Mouse (Mus musculus) embryonic facial prominence, embryonic 11.5 days (tissue): ENCODE data around the gene Sost. TPM values are rescaled to one million over a fixed set of nuclear protein-coding genes. Genes with fewer than 3 reads are reported as not detected.

Experiments
- ATAC-seq: fragments of 200-750 bp; cut with Nextera tagmentation; replicated peaks from 2 replicates; pipeline ENCODE4 v1.8.0; 2017; ENCODE audit warnings: low read depth; ENCODE audit not compliant: insufficient number of reproducible peaks, low FRiP score, low TSS enrichment
- DNase-seq: peaks from one replicate; pipeline ENCODE4 v3.0.0-alpha.2; 2015; ENCODE audit warnings: low spot score
- H3K27ac ChIP-seq: fragments of 300-500 bp; sonication (generic); replicated peaks from 2 replicates; pipeline ENCODE4 v1.5.1; 2014; ENCODE audit warnings: mild to moderate bottlenecking, low read depth, low read length, control low read depth
- H3K27me3 ChIP-seq: fragments of 300-500 bp; sonication (generic); 2 replicates; pipeline ENCODE4 v1.6.1; 2014; ENCODE audit warnings: mild to moderate bottlenecking, low read length, moderate library complexity, mixed read lengths; ENCODE audit not compliant: control insufficient read depth, insufficient read depth
- H3K36me3 ChIP-seq: fragments of 300-500 bp; sonication (generic); replicated peaks from 2 replicates; pipeline ENCODE4 v1.6.1; 2014; ENCODE audit warnings: low read depth, mild to moderate bottlenecking, low read length, moderate library complexity, mixed read lengths; ENCODE audit not compliant: control insufficient read depth, insufficient read depth
- H3K4me1 ChIP-seq: fragments of 300-500 bp; sonication (generic); 2 replicates; pipeline ENCODE4 v1.6.1; 2014; ENCODE audit warnings: low read length, mixed read lengths; ENCODE audit not compliant: control insufficient read depth, insufficient read depth
- H3K4me2 ChIP-seq: fragments of 300-500 bp; sonication (generic); 2 replicates; pipeline ENCODE4 v1.6.1; 2014; ENCODE audit warnings: low read depth, mild to moderate bottlenecking, control low read depth, low read length, moderate library complexity
- H3K4me3 ChIP-seq: fragments of 300-500 bp; sonication (generic); 2 replicates; pipeline ENCODE4 v1.5.1; 2014; ENCODE audit warnings: low read depth, low read length, control low read depth
- H3K9ac ChIP-seq: fragments of 300-500 bp; sonication (generic); replicated peaks from 2 replicates; pipeline ENCODE4 v1.6.1; 2014; ENCODE audit warnings: mild to moderate bottlenecking, control low read depth, low read length
- H3K9me3 ChIP-seq: fragments of 300-500 bp; sonication (generic); replicated peaks from 2 replicates; pipeline ENCODE4 v1.6.1; 2016; ENCODE audit warnings: mild to moderate bottlenecking, low read length, inconsistent platforms, mixed read lengths; ENCODE audit not compliant: control insufficient read depth
- WGBS: fragments of 180-500 bp; shearing (Covaris S2); extraction: QIAGEN DNeasy Blood & Tissue Kit; methylation state at CpG from one replicate; pipeline ENCODE4 v1.1.7; 2014; 5-methylcytosine and 5-hydroxymethylcytosine counted together
- polyA plus RNA-seq: library from polyadenylated mRNA; unstranded; fragments of >200 nt; fragmentation: Nextera tagmentation; extraction: Ambion mirVana; gene quantifications from 2 replicates; pipeline ENCODE4 v1.2.1, GENCODE M21; 2014

The Sost gene
- polyA plus RNA-seq, 1 experiment from 2014 or later: not detected

DNA sequence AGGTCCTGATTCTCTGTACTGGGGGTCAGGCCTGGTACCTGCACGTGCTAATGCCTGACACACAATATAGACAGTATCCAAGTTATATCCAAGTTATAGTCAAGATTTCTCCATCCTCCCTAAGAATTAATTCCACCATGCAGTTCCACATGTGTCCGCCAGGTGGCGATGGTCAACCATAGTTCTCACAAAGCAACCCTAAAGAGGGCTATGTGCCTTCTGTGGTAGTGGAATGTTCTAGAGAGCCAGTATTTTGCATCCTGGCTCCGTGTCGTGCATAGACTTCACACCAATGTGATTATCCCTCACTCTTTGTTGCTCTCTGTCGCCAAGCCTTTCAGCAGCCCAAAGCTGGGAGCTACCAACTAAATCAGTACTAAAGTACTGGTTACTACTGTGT lies 47.2 kb downstream of the Sost start:
- peak; percentile 65 for ATAC-seq
- WGBS: 3% methylated on average over 6 of the region's 6 CpGs
- Histone ChIP-seq H3K9ac (no peak overlapping the region), H3K27me3 (no peaks in the 10 kb centered on the region), H3K4me2 (no peak overlapping the region), H3K27ac (no peak overlapping the region), H3K36me3 (no peaks in the 10 kb centered on the region), H3K9me3 (no peaks in the 10 kb centered on the region), H3K4me1 (no peaks in the 10 kb centered on the region), H3K4me3 (no peak overlapping the region)
- DNase-seq: peak; percentile 88

- WGBS: 70% methylated on average over 3 of the region's 3 CpGs
- Histone ChIP-seq H3K4me3 (no peak overlapping the region), H3K27me3 (no peaks in the 10 kb centered on the region), H3K36me3 (no peaks in the 10 kb centered on the region), H3K4me1 (no peaks in the 10 kb centered on the region), H3K9ac (no peak overlapping the region), H3K4me2 (no peak overlapping the region), H3K9me3 (no peaks in the 10 kb centered on the region), H3K27ac (no peak overlapping the region)
- DNase-seq (no peak), ATAC-seq (no peak)
Measured at GRCm38 (mm10) chr11:101918609-101919008, 48.2 kb downstream of the Sost start.

GRCm38 (mm10) chr11:101916772-101917171 lies 50.0 kb downstream of the Sost start:
- H3K27me3 ChIP-seq: no peaks in the 10 kb centered on the region
- 70% methylated on average over 3 of the region's 3 CpGs for WGBS
- no peak overlapping the region for H3K9ac ChIP-seq
- no peaks in the 10 kb centered on the region for H3K4me1 ChIP-seq
- no peak for DNase-seq
- no peak overlapping the region for H3K4me2 ChIP-seq
- H3K36me3 ChIP-seq: no peaks in the 10 kb centered on the region
- no peak overlapping the region for H3K27ac ChIP-seq
- ATAC-seq: no peak
- H3K4me3 ChIP-seq: no peak overlapping the region
- no peaks in the 10 kb centered on the region for H3K9me3 ChIP-seq

DNA sequence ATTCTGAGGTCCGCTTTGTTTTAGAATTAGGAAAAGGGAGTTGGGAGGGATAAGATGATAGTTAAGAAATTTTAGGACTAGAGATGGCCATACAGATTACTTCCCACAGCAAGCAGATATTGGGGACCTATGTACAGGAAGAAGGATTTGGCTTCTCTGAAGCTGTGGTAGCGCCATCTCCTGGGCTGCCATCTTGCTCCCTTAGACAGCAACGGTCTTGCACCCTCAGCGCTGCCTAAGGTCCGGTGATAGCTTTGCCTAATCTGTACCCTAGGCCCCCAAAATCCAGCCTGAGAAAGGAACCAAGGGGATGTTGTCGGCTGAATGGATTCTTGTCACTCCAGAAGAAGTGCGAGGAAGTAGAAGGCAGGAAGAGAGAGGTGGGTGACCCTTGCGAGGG lies 53.2 kb downstream of the Sost start:
- Histone ChIP-seq H3K27ac (no peak overlapping the region), H3K4me1 (no peaks in the 10 kb centered on the region; the same call in 1 of the 2 replicates), H3K36me3 (no peaks in the 10 kb centered on the region), H3K9ac (no peak overlapping the region), H3K4me3 (no peak overlapping the region), H3K4me2 (no peak overlapping the region), H3K9me3 (no peaks in the 10 kb centered on the region), H3K27me3 (no peaks in the 10 kb centered on the region)
- no peak for DNase-seq
- 62% methylated on average over 8 of the region's 8 CpGs for WGBS
- ATAC-seq: no peak

Other genes starting within 250 kb of the Sost start
- gene Dhx8, start 234.1 kb downstream of the Sost start, polyA plus RNA-seq: 46.7 and 47.3 TPM in 2 replicates
- 14.5 and 15.1 TPM in 2 replicates for gene Etv4, start 181.6 kb downstream of the Sost start, polyA plus RNA-seq
- 4.9 and 6.0 TPM in 2 replicates for gene Meox1, start 72.6 kb downstream of the Sost start, polyA plus RNA-seq
- not detected in 2 replicates for gene Cfap97d1, start 17.3 kb upstream of the Sost start, polyA plus RNA-seq
- 11.3 and 12.2 TPM in 2 replicates for gene Dusp3, start 20.0 kb upstream of the Sost start, polyA plus RNA-seq
- gene Mpp3, start 61.4 kb upstream of the Sost start, polyA plus RNA-seq: 6.3 and 6.8 TPM in 2 replicates
- 0.17 and 0.32 TPM in 2 replicates for gene Cd300lg, start 74.5 kb upstream of the Sost start, polyA plus RNA-seq
- 7.4 and 9.1 TPM in 2 replicates for gene Mpp2, start 121.5 kb upstream of the Sost start, polyA plus RNA-seq
- not detected in 2 replicates for gene Ppy, start 134.3 kb upstream of the Sost start, polyA plus RNA-seq
- not detected in 2 replicates for gene Pyy, start 140.8 kb upstream of the Sost start, polyA plus RNA-seq
- gene Nags, start 178.5 kb upstream of the Sost start, polyA plus RNA-seq: not detected in 2 replicates
- gene Tmem101, start 189.4 kb upstream of the Sost start, polyA plus RNA-seq: 37.0 and 37.8 TPM in 2 replicates
- gene Lsm12, start 218.3 kb upstream of the Sost start, polyA plus RNA-seq: 71.3 and 76.5 TPM in 2 replicates
- gene G6pc3, start 222.6 kb upstream of the Sost start, polyA plus RNA-seq: 33.3 and 37.1 TPM in 2 replicates